Mouse (Mus musculus): Measurements from ENCODE around the gene Slfn14.
"Not testable (repeated sequence)": the region's sequence is repeated elsewhere in the genome, so short reads cannot be mapped to it uniquely, and the experiment has no call there.

The Slfn14 gene

DNA sequence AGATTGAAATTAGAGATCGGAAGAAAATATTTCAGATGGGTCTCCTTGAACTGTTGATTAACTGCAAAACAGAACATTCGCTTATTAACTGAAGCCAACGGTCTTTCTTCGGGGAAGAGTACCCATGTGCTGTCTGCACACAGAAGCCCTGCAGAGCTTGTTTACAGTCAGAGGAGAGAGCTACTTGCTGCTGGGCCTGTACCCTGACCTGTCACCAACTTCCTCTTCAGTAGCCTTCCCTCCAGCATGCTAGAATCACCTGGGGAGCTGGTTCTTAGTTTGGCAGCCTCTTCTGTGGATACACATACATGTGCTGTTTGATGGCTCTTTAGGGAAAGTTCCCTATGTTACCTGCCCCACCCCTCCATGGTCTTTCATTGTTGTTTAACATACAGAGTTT is 899 bp downstream of the Slfn14 start:
- DNase-seq (ENCODE audit: low spot score in 2 of 2), result no peak

DNA sequence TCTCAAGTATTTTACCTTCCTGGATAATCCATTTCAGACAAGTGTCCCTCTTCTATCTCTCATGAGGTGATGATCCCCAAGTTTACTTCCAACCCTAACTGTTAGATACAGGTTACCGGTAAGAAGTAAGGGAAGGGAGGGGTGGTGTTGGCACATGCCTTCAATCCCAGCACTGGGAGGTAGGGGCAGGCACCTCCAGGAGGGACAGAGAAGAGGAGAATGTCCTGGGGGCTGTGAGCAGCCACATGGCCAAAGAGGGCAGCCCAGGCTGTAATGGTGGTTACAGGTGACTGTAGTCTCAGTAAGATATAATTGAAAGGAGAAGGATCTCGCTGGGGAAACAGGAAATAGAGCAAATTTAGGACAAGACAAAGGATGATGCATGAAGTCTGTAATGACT is 4.4 kb downstream of the Slfn14 start:
- no peak for DNase-seq (ENCODE audit: low spot score in 2 of 2)

DNA sequence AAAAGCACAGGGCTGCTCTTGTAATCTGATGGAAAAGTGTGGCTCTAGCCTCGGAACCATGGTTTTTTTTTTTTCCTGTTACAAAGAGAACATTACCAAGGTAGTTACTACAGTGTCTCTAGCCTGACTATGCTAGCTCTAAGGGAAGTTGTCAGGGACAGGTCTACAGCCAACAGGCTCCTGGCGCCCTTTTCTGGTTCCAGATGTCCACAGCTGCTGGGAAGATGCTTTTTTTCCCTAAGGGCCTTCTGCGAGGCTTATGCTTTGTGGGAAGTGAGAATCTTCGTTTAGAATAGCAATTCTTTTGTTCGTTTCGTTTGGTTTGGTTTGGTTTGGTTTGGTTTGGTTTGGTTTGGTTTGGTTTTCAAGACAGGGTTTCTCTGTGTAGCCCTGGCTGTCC is 6.8 kb downstream of the Slfn14 start:
- no peak for DNase-seq (ENCODE audit: low spot score in 2 of 2)

DNA sequence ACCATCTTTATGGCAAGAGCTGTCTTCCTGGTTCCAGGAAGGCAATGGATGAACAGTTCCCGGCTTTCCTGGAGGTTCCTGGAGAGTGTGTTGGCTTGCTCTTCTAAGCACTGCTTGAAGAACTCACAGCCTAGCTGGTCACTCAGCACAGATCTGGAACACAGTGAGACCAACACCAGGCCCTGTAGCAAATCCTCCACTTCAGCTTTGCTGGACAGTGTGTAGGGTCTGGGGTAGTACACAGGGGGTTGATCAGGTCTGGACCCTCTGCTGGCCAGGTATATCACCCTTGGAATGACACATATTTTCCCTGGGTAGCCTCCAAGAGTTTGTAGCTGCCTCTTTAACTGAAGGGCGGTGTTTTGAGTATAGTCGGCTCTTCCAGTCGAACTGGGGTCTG is 7.5 kb downstream of the Slfn14 start:
- no peak for DNase-seq (ENCODE audit: low spot score in 2 of 2)

DNA sequence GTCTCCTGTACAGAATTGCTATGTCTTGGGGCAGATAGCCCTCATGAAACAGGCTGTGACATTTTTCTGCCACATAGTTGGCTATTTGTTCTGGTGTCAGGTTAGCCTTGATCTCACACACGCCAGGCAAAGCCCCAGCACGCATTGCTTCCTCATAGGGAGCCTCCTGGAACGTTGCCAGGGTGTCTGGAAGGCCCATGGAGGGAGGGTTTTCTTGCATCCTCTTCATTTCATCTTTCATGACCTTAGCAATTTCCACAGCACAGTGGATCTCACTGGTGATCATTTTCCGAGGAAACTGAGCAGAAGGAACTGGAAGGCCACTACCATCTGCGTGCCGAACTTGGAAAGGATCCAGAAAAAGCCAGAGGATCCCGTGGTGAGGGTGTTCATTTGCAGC is 10.3 kb downstream of the Slfn14 start:
- no peak for DNase-seq (ENCODE audit: low spot score in 2 of 2)

DNA sequence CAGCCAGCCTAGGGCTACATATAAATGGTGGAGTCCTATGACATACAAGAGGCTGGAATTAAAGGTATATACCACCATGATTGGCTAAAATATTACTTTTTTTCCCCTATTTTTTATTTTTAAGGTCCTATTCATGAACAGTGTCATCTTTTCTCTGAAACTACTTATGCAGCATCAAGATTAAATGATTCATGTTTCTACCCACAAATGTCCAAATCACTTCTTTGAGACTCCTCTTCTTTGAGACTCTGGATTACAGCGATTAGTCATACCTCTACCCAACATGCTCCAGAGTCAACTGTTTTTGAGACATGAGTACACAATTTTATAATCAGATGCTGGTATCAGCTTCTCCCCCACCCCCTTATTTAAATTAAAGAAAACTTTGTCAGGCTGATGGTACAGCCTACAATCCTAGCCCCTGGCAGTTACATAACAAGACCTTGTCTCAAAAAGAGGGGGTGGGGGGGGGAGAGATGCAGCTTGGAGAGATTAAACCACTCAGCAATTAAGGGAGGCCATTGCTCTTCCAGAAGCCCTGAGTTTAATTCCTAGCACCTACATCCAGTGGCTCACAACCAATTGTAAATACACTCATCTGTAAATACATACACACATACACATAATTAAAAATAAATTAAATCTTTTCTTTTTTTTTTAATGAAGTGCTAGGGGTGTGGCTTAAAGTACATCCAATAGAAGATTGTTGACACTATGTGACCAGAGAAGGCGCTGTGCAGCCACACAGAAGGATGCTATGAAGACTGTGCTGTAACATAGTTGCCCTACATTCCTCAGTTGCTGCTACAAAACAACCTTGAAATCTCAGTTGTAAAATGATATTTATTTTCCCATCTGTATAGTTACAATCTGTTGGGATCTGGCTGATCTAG is 14.3 kb downstream of the Slfn14 start:
- DNase-seq (ENCODE audit: low spot score in 2 of 2), result no peak

DNA sequence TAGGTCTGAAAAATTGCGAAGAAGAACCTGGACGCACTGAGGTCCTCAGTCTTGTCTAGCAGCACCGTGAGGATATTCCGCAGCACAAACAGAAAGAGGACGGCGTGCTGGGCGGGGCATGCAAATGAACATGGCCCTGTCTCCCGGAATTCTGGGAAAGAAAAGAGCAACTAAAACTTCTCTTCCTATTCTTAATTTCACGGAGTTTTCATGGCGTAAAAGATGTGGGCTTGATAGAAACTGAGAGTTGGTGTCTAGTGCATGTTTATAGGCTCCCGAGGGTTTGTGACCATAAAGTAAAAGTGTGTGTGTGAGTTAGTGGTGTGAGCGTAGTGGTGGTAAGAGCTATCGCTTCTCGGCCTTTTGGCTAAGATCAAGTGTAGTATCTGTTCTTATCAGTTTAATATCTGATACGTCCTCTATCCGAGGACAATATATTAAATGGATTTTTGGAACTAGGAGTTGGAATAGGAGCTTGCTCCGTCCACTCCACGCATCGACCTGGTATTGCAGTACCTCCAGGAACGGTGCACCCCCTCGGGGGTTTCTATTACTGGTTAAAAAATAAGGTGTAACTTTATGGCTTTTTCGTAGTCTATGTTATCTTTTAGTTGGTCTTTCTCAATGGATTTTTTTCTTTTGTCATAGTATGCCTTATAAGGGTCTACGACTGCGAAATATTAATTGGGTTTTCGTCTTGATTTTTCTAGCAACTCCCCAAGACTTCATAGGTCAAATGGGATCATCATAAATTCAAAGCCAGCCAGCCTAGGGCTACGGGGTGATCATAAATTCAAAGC is 15.2 kb downstream of the Slfn14 start:
- peak; percentile 63 to 71 for DNase-seq (ENCODE audit: low spot score in 2 of 2)

DNA sequence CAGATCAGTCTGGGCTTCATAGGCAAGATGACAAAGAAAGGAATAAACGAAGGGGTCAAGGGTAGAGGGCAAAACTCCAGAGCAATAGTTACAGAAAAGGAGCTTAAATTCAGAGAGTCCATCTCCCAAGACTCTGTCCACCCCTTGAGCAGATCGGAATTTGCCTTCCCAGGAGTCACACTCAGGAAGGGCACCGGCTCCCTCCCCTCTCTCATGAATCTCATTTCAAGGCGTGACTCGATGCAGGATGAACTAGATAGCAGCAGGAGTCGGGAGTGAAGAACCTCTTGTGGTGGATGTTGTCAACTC is 15.7 kb downstream of the Slfn14 start:
- DNase-seq (ENCODE audit: low spot score in 2 of 2), result no peak

DNA sequence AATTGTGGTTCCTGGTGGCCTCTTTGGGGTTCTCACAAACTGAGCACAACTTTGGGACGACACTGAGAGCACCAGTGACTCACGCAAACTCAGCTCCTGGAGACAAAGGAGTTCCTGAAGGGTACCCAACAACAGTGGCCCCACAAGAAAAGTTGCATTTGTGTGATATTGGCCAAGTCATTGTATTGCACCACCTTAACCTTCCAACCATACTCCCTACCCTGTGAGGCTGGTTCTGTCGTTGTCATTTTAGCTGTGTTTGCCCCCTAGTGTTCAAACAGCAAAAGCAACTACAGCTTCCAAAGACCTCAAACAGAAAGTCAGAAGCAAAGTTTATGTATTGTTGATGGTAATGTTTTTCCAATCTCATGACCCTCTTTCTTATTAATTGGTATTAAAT is 23.4 kb downstream of the Slfn14 start:
- no peak for DNase-seq (ENCODE audit: low spot score in 2 of 2)

DNA sequence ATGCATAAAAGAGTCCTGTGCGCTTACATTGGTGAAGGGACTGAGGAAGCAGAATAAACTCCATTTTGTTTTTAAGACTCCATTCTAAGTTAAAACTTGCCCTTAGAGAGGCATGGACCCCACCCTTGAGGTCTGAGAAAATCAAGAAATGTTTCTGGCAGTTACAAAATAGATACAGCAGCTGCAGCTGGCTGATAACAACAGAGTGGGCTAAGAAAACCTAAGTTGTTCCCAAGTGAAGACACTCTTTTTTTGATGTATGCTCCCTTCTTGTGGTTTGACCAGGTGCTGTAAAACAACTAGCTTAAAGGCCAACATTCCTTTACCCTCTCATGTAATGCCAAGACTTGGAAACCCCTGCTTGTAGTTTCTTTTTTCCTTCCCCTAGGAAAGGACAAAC is 23.9 kb downstream of the Slfn14 start:
- DNase-seq (ENCODE audit: low spot score in 2 of 2), result no peak

DNA sequence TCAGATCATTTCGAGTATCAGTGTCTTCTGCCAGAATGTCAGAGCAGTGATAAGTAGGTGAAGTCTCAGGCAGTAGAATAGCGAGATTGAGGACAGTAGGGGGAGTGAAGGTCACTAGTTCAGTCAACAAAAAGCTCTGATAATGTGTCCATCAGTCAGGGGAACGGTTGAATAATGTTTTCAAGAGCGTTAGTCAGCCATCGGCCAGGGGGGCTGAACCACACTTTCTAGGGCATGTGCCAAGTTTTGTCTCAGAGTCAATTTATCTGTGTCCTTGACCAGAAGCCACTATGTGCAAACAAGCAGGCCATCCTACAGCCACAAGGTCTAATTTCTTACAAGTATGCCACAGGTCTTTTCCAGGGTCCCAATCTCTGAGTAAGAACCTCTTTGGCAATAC is 29.3 kb downstream of the Slfn14 start:
- DNase-seq (ENCODE audit: low spot score in 2 of 2), result not testable (repeated sequence)

DNA sequence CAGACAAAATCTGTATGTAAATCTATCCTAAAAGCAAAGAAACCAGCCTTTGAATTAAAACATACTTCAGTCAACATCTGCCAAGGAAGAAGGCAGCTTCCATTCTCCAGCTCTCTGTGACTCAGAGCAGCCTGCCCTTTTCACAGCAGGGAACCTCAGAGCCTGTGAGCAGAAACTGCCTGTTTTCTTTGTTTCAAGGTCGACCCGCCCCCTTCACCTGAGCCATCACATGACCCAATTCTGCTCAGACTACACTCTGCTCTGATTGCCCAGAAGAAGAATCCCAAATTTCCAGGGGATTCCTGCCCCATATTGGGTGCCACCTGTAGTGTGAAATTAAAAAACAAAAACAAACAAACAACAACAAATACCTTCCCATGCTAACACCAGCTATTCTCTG is 46.7 kb downstream of the Slfn14 start:
- DNase-seq (ENCODE audit: low spot score in 2 of 2), result no peak

DNA sequence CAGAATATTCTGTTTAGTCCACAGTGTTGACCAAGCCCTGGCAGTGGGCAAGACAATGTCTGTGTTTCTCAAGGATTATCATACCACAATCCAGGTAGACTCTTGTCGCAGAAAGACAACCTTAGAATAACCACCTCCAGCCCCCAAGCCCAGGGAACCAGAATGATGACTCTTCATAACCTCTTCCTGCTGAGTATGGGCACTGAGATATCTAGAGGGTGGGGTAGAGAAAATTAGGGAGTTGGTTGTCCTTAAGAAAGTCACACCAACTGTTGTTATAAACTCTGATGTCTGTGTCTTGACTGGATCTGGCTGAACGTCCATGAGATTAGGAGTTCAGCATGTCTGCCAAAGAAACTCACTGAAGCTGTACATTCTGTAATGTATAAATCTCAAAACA is 48.1 kb downstream of the Slfn14 start:
- DNase-seq (ENCODE audit: low spot score in 2 of 2), result no peak

DNA sequence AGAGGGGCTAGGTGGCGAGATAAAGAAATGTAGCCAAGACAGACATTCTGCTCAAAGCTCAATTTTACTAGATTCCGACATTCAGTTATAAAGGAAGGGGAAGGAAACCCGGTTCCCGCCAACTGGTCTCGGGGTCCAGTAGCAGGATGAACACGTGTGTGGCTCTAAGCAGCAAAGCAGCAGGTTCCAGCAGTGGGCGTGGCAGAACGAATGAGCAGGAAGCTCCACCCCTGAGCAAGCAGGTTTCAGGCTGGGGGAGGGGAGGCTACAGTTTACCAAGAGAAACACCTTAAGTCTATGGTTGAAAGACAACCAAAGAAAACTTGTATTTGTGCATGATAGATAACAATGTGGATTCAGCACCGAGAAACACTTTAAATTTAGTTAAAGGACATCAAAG is 49.1 kb downstream of the Slfn14 start:
- DNase-seq (ENCODE audit: low spot score in 2 of 2), result not testable (repeated sequence)

DNA sequence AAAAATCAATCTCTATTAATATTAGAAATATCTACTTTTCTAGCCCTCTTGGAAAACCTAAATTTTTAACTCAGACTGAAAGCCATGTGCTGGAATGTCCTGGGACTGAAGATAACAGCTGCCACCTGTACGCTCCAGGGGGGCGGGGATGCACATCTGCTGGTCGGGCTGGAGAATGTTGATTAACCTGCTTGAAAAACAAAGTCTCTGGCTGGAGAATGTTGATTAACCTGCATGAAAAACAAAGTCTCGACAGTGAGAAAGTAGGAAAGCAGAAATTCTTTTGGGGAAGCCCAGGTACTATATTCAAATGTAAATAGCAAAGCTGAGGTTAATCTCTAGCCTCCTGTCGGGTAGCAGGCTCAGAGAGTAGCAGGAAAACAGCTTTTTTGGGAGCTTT is 52.9 kb downstream of the Slfn14 start:
- not testable (repeated sequence) for DNase-seq (ENCODE audit: low spot score in 2 of 2)

DNA sequence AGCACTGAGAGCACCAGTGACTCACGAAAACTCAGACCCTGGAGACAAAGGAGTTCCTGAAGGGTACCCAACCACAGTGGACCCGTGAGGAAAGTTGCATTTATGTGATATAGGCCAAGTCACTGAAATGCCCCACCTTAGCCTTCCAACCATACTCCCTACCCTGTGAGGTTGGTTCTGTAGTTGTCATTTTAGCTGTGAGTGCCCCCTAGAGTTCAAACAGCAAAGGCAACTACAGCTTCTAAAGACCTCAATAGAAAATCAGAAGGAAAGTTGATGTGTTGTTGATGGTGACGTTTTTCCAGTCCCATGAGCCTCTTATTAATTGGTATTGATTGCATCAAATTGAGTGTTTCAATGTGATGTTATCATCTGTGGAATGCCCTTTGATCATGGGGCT is 55.6 kb downstream of the Slfn14 start:
- DNase-seq (ENCODE audit: low spot score in 2 of 2), result no peak

DNA sequence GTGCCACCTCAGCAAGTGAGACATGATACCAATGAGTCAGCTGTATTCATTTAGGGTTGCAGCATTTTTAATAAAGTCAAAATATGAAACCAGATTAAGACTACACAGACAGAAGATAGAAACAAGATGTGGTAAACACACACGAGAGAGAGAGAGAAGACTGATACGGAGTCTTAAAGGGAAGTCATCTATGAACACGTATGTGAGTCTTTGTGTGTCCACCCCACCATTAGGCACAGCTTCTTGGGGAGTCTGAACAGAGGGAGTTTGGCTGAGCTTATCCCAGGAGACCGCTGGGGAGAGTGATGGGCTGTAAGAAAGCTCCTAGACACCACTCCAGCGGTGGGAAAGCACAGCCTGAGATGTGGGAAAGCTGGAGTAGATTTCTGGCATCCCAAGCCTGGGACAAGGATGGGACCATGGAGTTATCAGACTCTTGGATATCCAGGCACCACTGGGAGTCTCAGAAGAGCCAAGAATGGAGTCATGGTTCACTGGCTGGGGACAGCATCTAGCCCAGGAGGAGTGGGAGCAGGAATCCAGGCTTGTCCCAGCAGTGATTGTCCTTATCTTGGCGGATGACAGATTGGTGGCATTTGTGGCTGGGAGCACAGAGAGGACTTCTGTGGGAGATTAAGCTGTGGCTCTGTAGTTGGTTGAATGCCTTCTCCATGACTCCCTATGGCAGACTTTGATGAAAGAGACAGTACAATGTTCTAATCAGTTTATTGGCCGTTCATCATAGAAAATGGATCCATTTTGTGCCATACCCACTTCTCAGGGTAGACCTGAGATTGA is 58.4 kb downstream of the Slfn14 start:
- DNase-seq (ENCODE audit: low spot score in 2 of 2), result no peak

DNA sequence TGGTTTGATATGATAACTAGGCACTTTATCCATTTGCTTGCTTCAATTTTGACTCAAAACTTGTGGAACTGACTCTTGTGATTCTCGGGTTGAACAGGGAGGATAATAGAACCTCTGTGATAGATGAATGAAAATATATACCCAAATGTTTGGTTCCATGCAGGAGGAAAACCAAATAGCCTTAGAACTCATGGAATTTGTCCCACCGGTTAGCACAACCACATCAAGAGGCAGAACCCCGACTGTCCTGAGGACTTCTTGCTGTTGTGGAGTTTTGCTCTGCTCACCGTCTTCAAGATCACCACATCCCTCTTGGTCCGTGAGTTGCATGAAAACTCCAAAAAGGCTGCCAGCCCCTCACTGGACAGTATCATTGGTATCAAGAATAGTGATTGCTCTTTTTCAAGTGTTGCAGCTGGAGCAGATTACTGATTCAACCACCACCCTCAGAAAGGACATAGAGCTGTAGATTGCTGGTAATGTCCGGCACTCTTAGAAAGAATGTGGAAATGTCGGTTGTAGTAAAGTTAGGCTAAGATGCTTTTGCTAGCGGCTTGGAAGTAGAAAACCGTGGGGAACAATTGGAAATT is 61.1 kb downstream of the Slfn14 start:
- no peak for DNase-seq (ENCODE audit: low spot score in 2 of 2)
